Mouse (Mus musculus) E14TG2a.4 (cell line): ENCODE measurements around the gene Bst2.

Source experiments
- H3K27me3 ChIP-seq: 2 replicates; pipeline ENCODE4 v1.6.1; 2014; ENCODE audit warnings: low read length, control low read depth; ENCODE audit not compliant: insufficient read depth
- H3K36me3 ChIP-seq: 2 replicates; pipeline ENCODE4 v1.6.1; 2014; ENCODE audit warnings: low read length, control low read depth; ENCODE audit not compliant: insufficient read depth
- H3K4me1 ChIP-seq: replicated peaks from 2 replicates; pipeline ENCODE4 v1.6.1; 2014; ENCODE audit warnings: low read depth, low read length, control low read depth
- H3K4me3 ChIP-seq: replicated peaks from 2 replicates; pipeline ENCODE4 v1.5.1; 2014; ENCODE audit warnings: mild to moderate bottlenecking, low read length
- H3K9me3 ChIP-seq: 2 replicates; pipeline ENCODE4 v1.6.1; 2014; ENCODE audit warnings: low read length, control low read depth
- CTCF ChIP-seq: conservative IDR thresholded peaks from 2 replicates; pipeline ENCODE4 v1.5.1; 2014; ENCODE audit warnings: low read length
- NANOG ChIP-seq: IDR thresholded peaks from 2 replicates; pipeline ENCODE4 v1.6.1; 2014; ENCODE audit warnings: borderline replicate concordance, low read length, mixed read lengths
- POU5F1 ChIP-seq: IDR thresholded peaks from 2 replicates; pipeline ENCODE4 v1.6.1; 2014; ENCODE audit warnings: low read length, borderline replicate concordance

Gene Bst2

DNA sequence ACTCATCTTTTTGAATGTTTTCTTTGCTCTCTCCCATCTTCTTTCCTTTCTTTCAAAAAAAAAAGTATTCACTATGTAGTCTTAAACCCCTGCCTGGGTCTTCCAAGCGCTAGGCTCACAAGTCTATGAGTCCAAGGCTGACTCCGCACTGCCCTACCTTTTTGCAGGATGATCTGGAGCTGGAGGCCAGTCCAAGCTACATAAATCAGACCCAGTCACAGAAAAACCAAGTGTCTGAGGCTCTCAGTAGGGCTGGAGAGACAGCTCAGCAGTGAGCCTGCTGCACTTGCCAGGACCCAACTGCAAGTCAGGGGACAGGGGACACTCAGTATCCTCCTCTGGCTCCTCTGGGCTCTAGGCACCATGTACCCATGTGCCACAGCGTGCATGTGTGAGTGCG lies 32.9 kb downstream of the Bst2 start:
- peaks cover 7% of the 10 kb centered on the region; the same call in 1 of the 2 replicates for H3K36me3 ChIP-seq
- TF ChIP-seq CTCF (no peak), POU5F1 (no peak), NANOG (no peak)
- H3K27me3 ChIP-seq = peaks cover 40% of the 10 kb centered on the region
- H3K9me3 ChIP-seq = no peaks in the 10 kb centered on the region
- H3K4me1 ChIP-seq = peaks cover 52% of the 10 kb centered on the region
- no peak overlapping the region for H3K4me3 ChIP-seq

DNA sequence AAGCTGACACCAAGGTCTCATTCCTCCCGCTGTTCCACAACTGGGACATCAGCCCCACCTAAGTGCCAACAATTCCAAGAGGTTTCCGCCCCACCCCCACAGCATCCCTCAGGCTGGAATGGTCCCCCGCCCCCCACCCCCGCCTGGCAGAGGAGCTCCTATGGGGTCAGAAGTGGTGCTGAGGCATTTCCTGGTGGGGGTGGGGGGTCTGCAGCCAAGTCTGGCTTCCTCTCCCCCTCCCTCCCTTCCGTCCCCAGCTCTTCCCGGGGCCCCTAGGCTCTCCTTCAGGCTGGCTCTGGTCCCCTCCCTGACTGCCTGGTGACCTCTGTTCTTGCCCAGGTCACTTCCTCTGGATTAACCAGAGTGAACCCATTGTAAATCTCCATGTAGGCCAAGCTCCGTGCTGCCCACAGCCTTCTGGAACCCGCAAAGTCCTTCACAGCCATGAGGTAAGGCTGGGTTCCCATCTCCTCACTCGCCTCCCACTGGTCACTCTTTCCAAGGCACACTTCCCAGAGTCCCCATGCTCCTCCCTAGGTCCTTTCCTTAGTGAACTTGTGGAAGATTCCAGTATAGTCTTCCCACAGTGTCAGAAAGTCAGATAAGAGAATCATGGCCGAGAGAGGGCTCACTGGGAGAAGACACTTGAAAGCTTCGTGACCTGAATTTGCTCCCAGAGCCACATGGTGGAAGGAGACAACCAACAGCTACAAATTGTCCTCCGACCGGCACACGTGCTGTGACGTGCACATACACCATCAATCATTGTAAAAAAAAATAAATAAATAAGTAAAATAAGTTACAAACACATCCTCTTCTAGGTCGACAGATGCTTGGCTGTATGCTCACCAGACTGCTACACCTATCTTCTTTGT lies 38.2 kb downstream of the Bst2 start:
- H3K36me3 ChIP-seq = peaks cover 23% of the 10 kb centered on the region
- H3K4me3 ChIP-seq = peak overlapping the region; percentile 66
- peaks cover 62% of the 10 kb centered on the region for H3K4me1 ChIP-seq
- H3K9me3 ChIP-seq = no peaks in the 10 kb centered on the region
- no peaks in the 10 kb centered on the region for H3K27me3 ChIP-seq
- TF ChIP-seq NANOG (no peak), POU5F1 (no peak), CTCF (no peak)

DNA sequence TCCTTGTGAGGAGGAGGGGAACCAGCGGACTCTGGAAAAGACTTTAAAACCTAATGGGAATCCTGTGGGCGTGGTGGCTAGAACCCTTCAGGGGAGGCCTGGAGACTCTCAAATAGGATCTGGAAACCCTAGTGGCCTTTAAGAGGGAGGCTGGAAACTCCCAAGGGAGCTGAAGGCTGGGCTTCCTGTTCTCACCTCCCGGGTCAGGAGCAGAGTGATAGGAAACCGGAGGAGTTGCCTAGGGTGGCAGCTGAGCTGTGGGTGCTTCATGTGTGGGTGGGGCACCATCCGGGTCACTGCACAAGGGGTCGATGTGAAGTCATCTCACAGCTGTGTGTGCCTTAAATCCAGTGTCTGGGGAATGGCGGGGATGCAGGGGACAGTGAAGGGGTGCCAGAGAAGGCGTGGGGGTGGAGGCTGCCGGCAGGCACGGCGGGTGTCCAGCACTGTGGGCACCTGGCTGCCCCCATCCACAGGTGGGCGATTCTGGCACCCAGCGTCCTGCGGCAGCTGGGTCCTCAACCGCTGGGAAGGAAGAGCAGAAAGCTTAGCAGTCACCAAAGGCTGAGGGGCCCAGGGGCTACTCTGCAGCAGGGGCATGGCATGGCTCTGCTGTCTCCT lies 39.3 kb downstream of the Bst2 start:
- Histone ChIP-seq H3K9me3 (no peaks in the 10 kb centered on the region), H3K36me3 (peaks cover 31% of the 10 kb centered on the region), H3K4me1 (peaks cover 65% of the 10 kb centered on the region), H3K4me3 (peak overlapping the region; percentile 66), H3K27me3 (no peaks in the 10 kb centered on the region)
- TF ChIP-seq POU5F1 (no peak), CTCF (no peak), NANOG (no peak)

DNA sequence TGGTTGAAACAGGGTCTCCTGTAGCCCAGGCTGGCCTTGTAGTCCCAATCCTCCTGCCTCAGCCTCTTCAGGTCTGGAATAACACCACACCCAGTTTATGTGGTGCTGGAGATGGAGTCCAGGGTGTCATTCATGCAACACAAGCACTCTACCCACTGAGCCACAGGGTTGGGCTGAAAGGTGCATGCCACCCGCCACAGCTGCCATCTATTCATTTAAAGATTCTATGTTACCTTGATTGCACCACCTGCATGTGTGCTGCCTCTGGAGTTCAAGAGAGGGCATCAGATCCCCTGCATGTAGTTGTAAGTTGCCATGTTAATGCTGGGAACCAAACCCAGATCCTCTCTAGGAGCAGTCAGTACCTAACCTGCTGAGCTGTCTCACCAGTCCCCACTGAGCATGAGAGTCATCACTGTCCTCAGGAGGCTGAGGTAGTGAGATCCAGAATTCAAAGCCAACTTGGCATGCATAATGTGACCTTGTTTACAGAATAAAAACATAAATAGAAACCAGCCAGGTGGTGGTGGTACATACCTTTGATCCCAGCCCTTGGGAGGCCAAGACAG lies 40.1 kb downstream of the Bst2 start:
- H3K36me3 ChIP-seq = peaks cover 39% of the 10 kb centered on the region
- TF ChIP-seq CTCF = no peak
- TF ChIP-seq NANOG = no peak
- no peak for TF ChIP-seq POU5F1
- no peaks in the 10 kb centered on the region for H3K9me3 ChIP-seq
- H3K4me3 ChIP-seq = peak overlapping the region; percentile 7; the same call in 1 of the 2 replicates
- peaks cover 72% of the 10 kb centered on the region for H3K4me1 ChIP-seq
- H3K27me3 ChIP-seq = no peaks in the 10 kb centered on the region

DNA sequence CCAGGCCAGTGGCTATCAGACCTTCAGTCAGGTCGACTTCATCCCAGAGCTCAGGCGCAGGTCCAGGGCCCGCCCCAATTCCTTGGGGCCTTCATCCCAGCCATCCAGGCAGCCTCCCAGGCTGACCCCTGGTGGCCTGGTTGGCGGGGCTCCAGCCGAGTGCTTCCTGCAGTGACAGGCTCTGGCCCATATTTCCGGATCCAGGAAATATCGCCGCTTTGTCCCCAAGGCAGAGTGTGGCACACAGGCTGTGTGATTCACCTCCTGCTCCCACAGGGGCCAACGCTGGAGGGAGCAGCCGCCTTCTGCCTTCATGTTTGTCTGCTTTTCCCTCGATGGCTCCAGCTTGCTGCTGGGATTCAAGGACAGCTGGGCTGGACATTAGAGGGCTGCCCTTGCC lies 40.8 kb downstream of the Bst2 start:
- no peak for TF ChIP-seq POU5F1
- TF ChIP-seq NANOG = no peak
- no peak for TF ChIP-seq CTCF
- peaks cover 78% of the 10 kb centered on the region for H3K4me1 ChIP-seq
- H3K9me3 ChIP-seq = no peaks in the 10 kb centered on the region
- no peaks in the 10 kb centered on the region for H3K27me3 ChIP-seq
- H3K4me3 ChIP-seq = 0 out of 2 replicates have a peak overlapping the region, but pooled peaks have one; percentile 7
- H3K36me3 ChIP-seq = peaks cover 46% of the 10 kb centered on the region

DNA sequence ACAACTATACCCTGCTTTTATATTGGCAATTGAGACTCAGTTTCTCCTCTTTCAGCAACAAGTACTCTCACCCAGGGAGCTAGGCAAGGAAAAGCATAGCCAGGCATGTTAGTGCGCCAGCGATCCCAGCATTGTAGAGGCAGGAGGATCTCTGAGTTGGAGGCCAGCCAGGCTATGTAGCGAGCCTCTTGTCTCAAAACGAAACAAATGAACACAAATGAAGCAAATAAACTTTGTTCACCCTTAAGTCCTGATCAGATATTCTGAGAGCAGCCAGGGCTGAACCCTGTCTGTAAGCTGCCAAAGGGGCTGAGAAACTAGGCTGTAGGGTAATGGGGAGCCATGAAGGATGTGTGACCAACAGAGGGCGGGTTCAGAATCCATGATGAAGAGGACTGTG lies 41.4 kb downstream of the Bst2 start:
- Histone ChIP-seq H3K4me3 (no peak overlapping the region), H3K36me3 (peaks cover 53% of the 10 kb centered on the region), H3K9me3 (no peaks in the 10 kb centered on the region), H3K27me3 (no peaks in the 10 kb centered on the region), H3K4me1 (peaks cover 82% of the 10 kb centered on the region)
- no peak for TF ChIP-seq POU5F1
- no peak for TF ChIP-seq NANOG
- no peak for TF ChIP-seq CTCF

DNA sequence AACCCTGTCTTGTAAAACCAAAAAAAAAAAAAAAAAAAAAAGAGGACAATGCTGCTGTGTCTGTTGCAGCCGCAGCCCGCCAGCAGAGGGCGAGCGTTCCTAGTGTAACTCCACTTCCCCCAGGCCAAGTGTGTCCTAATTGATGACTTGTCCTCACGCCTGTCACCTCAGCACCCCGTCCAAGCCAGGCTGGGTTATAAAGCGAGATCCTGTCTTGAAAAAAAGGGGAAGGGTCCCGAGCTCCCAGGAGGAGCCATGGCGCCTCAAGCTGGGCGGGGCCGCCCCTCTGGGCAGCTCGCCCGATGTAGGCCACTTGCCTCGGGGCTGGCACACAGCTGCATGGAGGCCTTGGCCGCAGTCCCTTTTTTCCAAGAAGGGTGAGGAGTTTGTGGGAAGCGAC lies 42.2 kb downstream of the Bst2 start:
- Histone ChIP-seq H3K4me1 (peaks cover 82% of the 10 kb centered on the region), H3K27me3 (no peaks in the 10 kb centered on the region), H3K36me3 (peaks cover 60% of the 10 kb centered on the region), H3K9me3 (no peaks in the 10 kb centered on the region), H3K4me3 (peak overlapping the region; percentile 23; the same call in 1 of the 2 replicates)
- TF ChIP-seq NANOG (no peak), CTCF (peak; percentile 52)

DNA sequence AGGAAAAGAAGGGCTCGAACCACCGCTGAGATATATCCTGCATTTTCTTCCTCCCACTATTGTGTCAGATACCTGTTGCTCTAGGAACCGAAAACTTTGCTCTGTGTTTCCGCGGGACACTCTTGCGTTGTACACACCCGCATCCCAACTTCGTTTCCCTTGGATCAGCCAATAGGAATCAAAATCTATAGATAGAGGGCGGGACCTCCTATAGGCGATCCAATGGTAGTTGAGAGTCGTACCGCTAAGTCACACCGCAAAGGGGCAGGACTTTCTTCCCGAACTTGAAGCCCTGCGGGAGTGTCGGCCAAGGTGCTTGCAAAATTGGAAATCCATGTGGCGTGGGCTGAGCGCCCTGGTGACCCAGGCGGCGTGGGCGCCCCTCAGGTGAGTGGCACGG lies 48.8 kb downstream of the Bst2 start:
- no peaks in the 10 kb centered on the region for H3K9me3 ChIP-seq
- peaks cover 76% of the 10 kb centered on the region for H3K4me1 ChIP-seq
- TF ChIP-seq NANOG = no peak
- no peak for TF ChIP-seq CTCF
- TF ChIP-seq POU5F1 = no peak
- H3K27me3 ChIP-seq = peaks cover 12% of the 10 kb centered on the region
- H3K4me3 ChIP-seq = peak overlapping the region; percentile 95
- H3K36me3 ChIP-seq = peaks cover 42% of the 10 kb centered on the region
